Mouse (Mus musculus) midbrain, embryonic 16.5 days (tissue): ENCODE measurements around the gene Ybey. TPM values are rescaled to one million over a fixed set of nuclear protein-coding genes. Genes with fewer than 3 reads are reported as not detected.

Experiments
- ATAC-seq: fragments of 200-750 bp; cut with Nextera tagmentation; 2 replicates; pipeline ENCODE4 v1.8.0; 2017; ENCODE audit warnings: moderate TSS enrichment
- H3K27ac ChIP-seq: fragments of 300-500 bp; sonication (generic); 2 replicates; pipeline ENCODE4 v1.5.1; 2014; ENCODE audit warnings: mild to moderate bottlenecking, low read length, mixed read lengths
- H3K27me3 ChIP-seq: fragments of 300-500 bp; sonication (generic); 2 replicates; pipeline ENCODE4 v1.6.1; 2014; ENCODE audit warnings: low read depth, low read length, mixed read lengths; ENCODE audit not compliant: control insufficient read depth, insufficient read depth
- H3K36me3 ChIP-seq: fragments of 300-500 bp; sonication (generic); 2 replicates; pipeline ENCODE4 v1.6.1; 2014; ENCODE audit warnings: mild to moderate bottlenecking, low read length, moderate library complexity, mixed read lengths; ENCODE audit not compliant: control insufficient read depth, insufficient read depth
- H3K4me1 ChIP-seq: fragments of 300-500 bp; sonication (generic); 2 replicates; pipeline ENCODE4 v1.6.1; 2014; ENCODE audit warnings: mild to moderate bottlenecking, low read length, mixed read lengths; ENCODE audit not compliant: control insufficient read depth, insufficient read depth
- H3K4me2 ChIP-seq: fragments of 300-500 bp; sonication (generic); 2 replicates; pipeline ENCODE4 v1.6.1; 2014; ENCODE audit warnings: mild to moderate bottlenecking, low read length, mixed read lengths
- H3K4me3 ChIP-seq: fragments of 300-500 bp; sonication (generic); 2 replicates; pipeline ENCODE4 v1.5.1; 2014; ENCODE audit warnings: low read depth, mild to moderate bottlenecking, low read length, moderate library complexity, mixed read lengths
- H3K9ac ChIP-seq: fragments of 300-500 bp; sonication (generic); 2 replicates; pipeline ENCODE4 v1.6.1; 2014; ENCODE audit warnings: low read depth, low read length, mixed read lengths
- H3K9me3 ChIP-seq: fragments of 300-500 bp; sonication (generic); replicated peaks from 2 replicates; pipeline ENCODE4 v1.6.1; 2014; ENCODE audit warnings: mild to moderate bottlenecking, low read length, mixed read lengths; ENCODE audit not compliant: control insufficient read depth, poor library complexity, severe bottlenecking
- WGBS: fragments of 180-500 bp; shearing (Covaris S2); extraction: QIAGEN DNeasy Blood & Tissue Kit; methylation state at CpG from one replicate; pipeline ENCODE4 v1.1.7; 2014; 5-methylcytosine and 5-hydroxymethylcytosine counted together
- polyA plus RNA-seq: library from polyadenylated mRNA; unstranded; fragments of >200 nt; fragmentation: Nextera tagmentation; extraction: Ambion mirVana; gene quantifications from 2 replicates; pipeline ENCODE4 v1.2.1, GENCODE M21; 2015

Gene Ybey
- polyA plus RNA-seq, 1 experiment from 2014 or later: 6.4 TPM

- Histone ChIP-seq H3K36me3 (peaks cover 44% of the 10 kb centered on the region), H3K4me1 (no peaks in the 10 kb centered on the region), H3K27me3 (no peaks in the 10 kb centered on the region), H3K9ac (no peak overlapping the region), H3K4me3 (no peak overlapping the region), H3K4me2 (no peak overlapping the region), H3K27ac (no peak overlapping the region), H3K9me3 (no peaks in the 10 kb centered on the region)
- ATAC-seq: no peak
- WGBS: 94% methylated on average over 7 of the region's 7 CpGs
These were observed 43.2 kb downstream of the Ybey start for GRCm38 (mm10) chr10:76425674-76426073.

- Histone ChIP-seq H3K9me3 (no peaks in the 10 kb centered on the region), H3K9ac (no peak overlapping the region), H3K4me2 (no peak overlapping the region), H3K27ac (no peak overlapping the region), H3K36me3 (peaks cover 25% of the 10 kb centered on the region), H3K4me1 (no peaks in the 10 kb centered on the region), H3K27me3 (no peaks in the 10 kb centered on the region), H3K4me3 (no peak overlapping the region)
- WGBS: 84% methylated on average over 12 of the region's 12 CpGs
- no peak for ATAC-seq
These were observed 52.1 kb downstream of the Ybey start for GRCm38 (mm10) chr10:76416811-76417210.

Other genes with a start within 250 kb of the Ybey start
- 419 and 423 TPM in 2 replicates for gene Prmt2, start 231.2 kb downstream of the Ybey start, polyA plus RNA-seq
- 0.92 and 2.1 TPM in 2 replicates for gene S100b, start 215.3 kb downstream of the Ybey start, polyA plus RNA-seq
- 19.2 and 19.8 TPM in 2 replicates for gene Dip2a, start 123.8 kb downstream of the Ybey start, polyA plus RNA-seq
- not detected in 2 replicates for gene AC141477.1, start 28.7 kb downstream of the Ybey start, polyA plus RNA-seq
- 6.5 and 7.0 TPM in 2 replicates for gene Pcnt, start 26.3 kb downstream of the Ybey start, polyA plus RNA-seq
- not detected in 2 replicates for gene 2610028H24Rik, start 20.0 kb downstream of the Ybey start, polyA plus RNA-seq
- 61.4 and 69.9 TPM in 2 replicates for gene Mcm3ap, start 187 bp downstream of the Ybey start, polyA plus RNA-seq
- 44.6 and 45.7 TPM in 2 replicates for gene Lss, start 62.5 kb upstream of the Ybey start, polyA plus RNA-seq
- gene Spatc1l, start 93.2 kb upstream of the Ybey start, polyA plus RNA-seq: 0.16 TPM in 1 of 2 replicates, not detected in the other
- gene Ftcd, start 106.5 kb upstream of the Ybey start, polyA plus RNA-seq: 0.09 TPM in 1 of 2 replicates, not detected in the other
- 11.5 and 13.9 TPM in 2 replicates for gene Col6a2, start 154.5 kb upstream of the Ybey start, polyA plus RNA-seq